Mouse (Mus musculus): Measurements from ENCODE around the gene Ccdc115. TPM values are rescaled to one million over a fixed set of nuclear protein-coding genes. Genes with fewer than 3 reads are reported as not detected.
"Not testable (repeated sequence)": the region's sequence is repeated elsewhere in the genome, so short reads cannot be mapped to it uniquely, and the experiment has no call there.

Ccdc115 gene
- polyA plus RNA-seq, 1 experiment from 2014 or later, result 30.6 TPM

DNA sequence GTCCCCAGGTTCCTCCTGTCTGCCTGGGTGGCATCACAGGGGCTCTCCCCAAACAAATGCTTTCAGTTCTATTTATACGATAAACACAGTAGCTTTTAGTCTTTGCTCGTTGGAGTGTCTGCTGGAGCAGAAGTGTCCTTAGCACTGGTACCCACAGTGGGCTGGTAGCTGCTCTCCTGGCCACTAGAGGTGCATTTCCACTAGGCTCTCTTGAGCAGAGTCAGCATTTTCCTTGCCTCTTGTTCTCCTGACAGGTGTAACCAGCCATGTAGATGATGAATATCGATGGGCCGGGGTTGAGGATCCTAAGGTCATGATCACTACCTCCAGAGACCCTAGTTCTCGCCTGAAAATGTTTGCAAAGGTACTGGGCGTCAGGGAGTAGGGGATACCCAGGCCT is 3.7 kb upstream of the Ccdc115 start:
- Histone ChIP-seq H3K36me3 (ENCODE audit: insufficient read depth, low read length) (peaks cover 30% of the 10 kb centered on the region), H3K27me3 (replicated peaks; ENCODE audit: insufficient read depth, low read length) (no peaks in the 10 kb centered on the region), H3K9ac (replicated peaks; ENCODE audit: low read depth) (no peak overlapping the region), H3K4me1 (ENCODE audit: insufficient read depth, low read depth, low read length) (no peaks in the 10 kb centered on the region), H3K9me3 (ENCODE audit: low read length) (no peaks in the 10 kb centered on the region), H3K4me2 (replicated peaks; ENCODE audit: low read depth, low read length) (no peak overlapping the region), H3K27ac (ENCODE audit: low read length) (no peak overlapping the region), H3K4me3 (ENCODE audit: low read depth, low read length) (no peak overlapping the region)
- no peak for DNase-seq (ENCODE audit: low spot score)
- ATAC-seq, result no peak
- TF ChIP-seq CTCF (IDR thresholded peaks at IDR 0.05) (no peak), EP300 (IDR thresholded peaks at IDR 0.05) (no peak)
- whole genome bisulfite sequencing, result 90% methylated on average over 6 of the region's 6 CpGs

GRCm38 (mm10) chr1:34439961-34440630 is 624 bp upstream of the Ccdc115 start:
- peak overlapping the region; percentile 78 for H3K27ac ChIP-seq (ENCODE audit: low read length)
- H3K4me3 ChIP-seq (ENCODE audit: low read depth, low read length), result peak overlapping the region; percentile 63
- H3K9ac ChIP-seq (replicated peaks; ENCODE audit: low read depth), result peak overlapping the region; percentile 46
- ATAC-seq (peak; percentile 20), DNase-seq (ENCODE audit: low spot score) (no peak)
- H3K4me1 ChIP-seq (ENCODE audit: insufficient read depth, low read depth, low read length), result no peaks in the 10 kb centered on the region
- peak overlapping the region; percentile 72 for H3K4me2 ChIP-seq (replicated peaks; ENCODE audit: low read depth, low read length)
- no peaks in the 10 kb centered on the region for H3K27me3 ChIP-seq (replicated peaks; ENCODE audit: insufficient read depth, low read length)
- 6% methylated on average over 31 of the region's 31 CpGs for WGBS
- H3K9me3 ChIP-seq (ENCODE audit: low read length), result no peaks in the 10 kb centered on the region
- peaks cover 20% of the 10 kb centered on the region for H3K36me3 ChIP-seq (ENCODE audit: insufficient read depth, low read length)
- TF ChIP-seq EP300 (IDR thresholded peaks at IDR 0.05) (no peak), CTCF (IDR thresholded peaks at IDR 0.05) (peak; percentile 62)

DNA sequence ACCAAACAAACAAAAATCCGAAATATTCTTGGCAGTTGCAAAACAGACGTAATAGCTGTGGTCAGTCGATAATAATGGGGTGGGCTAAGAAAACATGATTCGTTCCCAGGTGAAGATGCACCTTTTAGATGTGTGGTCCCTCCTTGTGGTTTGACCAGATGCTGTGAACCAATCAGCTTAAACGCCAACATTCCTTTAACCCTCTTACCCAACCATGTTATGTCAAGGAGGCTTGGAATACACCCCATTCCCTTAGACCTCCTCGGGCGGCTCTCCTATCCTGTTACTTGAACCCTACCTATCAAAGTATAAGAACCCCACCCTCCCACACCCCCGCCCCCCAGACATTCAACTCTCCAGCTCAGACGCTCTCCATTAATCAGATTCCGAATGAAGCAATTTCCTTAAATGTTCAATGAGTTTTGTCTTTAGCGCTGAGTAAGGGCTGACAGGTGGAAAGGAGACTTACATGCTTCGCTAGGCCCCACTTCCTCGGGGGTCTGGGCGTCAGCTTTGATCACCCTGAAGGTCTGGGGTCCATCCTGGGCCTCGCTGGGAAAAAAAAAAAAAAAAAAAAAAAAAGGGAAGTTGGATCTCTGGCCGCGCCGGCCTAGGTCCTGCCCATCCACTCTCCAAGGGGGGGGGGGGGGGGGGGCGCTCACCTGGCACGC is 956 bp downstream of the Ccdc115 start:
- H3K27me3 ChIP-seq (replicated peaks; ENCODE audit: insufficient read depth, low read length), result no peaks in the 10 kb centered on the region
- WGBS, result 38% methylated on average over 15 of the region's 20 CpGs
- H3K36me3 ChIP-seq (ENCODE audit: insufficient read depth, low read length), result peaks cover 9% of the 10 kb centered on the region
- H3K27ac ChIP-seq (ENCODE audit: low read length), result no peak overlapping the region
- TF ChIP-seq EP300 (IDR thresholded peaks at IDR 0.05) (no peak), CTCF (IDR thresholded peaks at IDR 0.05) (no peak)
- no peaks in the 10 kb centered on the region for H3K9me3 ChIP-seq (ENCODE audit: low read length)
- ATAC-seq (no peak), DNase-seq (ENCODE audit: low spot score) (no peak)
- H3K4me3 ChIP-seq (ENCODE audit: low read depth, low read length), result peak overlapping the region; percentile 63
- H3K9ac ChIP-seq (replicated peaks; ENCODE audit: low read depth), result no peak overlapping the region; the same call in 1 of the 2 replicates
- no peaks in the 10 kb centered on the region for H3K4me1 ChIP-seq (ENCODE audit: insufficient read depth, low read depth, low read length)
- H3K4me2 ChIP-seq (replicated peaks; ENCODE audit: low read depth, low read length), result peak overlapping the region; percentile 78

DNA sequence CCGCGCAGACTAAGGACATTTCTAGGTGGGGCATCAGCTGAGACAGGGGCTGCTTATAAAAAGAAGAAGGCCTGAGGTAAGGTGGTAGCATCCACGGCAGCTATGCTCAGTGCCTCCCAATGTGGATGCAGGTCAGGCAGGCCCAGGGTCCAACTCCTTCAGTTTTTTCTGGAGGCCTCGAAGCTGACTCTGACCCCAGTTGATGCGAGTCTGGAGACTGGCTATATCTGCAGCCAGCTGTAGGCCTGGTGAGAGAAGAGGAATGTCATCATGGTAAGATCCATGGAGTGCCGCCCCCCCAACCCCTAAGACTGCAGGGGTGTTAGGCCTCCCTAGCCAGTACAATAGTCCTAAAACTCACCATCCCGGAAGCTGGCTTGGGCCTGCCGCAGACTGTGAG is 2.1 kb downstream of the Ccdc115 start:
- H3K27me3 ChIP-seq (replicated peaks; ENCODE audit: insufficient read depth, low read length); DNase-seq (ENCODE audit: low spot score); ATAC-seq; H3K36me3 ChIP-seq (ENCODE audit: insufficient read depth, low read length); H3K9me3 ChIP-seq (ENCODE audit: low read length); H3K9ac ChIP-seq (replicated peaks; ENCODE audit: low read depth); H3K4me1 ChIP-seq (ENCODE audit: insufficient read depth, low read depth, low read length); H3K27ac ChIP-seq (ENCODE audit: low read length); H3K4me3 ChIP-seq (ENCODE audit: low read depth, low read length); H3K4me2 ChIP-seq (replicated peaks; ENCODE audit: low read depth, low read length): not testable (repeated sequence)
- 98% methylated on average over 8 of the region's 8 CpGs for WGBS

DNA sequence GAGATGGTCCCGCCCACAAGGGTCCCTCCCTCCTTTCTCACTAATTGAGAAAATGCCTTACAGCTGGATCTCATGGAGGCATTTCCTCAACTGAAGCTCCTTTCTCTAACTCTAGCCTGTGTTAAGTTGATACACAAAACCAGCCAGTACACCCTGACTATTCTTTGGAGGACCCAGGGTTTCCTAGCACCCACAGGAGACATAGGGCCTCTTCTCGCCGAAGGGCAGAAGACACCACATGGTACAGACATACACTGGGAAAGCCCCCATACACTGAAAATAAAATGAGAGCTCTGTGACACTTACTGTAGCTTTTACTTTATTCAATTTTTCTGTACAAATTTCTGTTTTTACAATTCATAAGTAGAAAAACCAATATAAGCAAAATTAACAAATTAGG is 3.1 kb downstream of the Ccdc115 start:
- H3K4me3 ChIP-seq (ENCODE audit: low read depth, low read length), result no peak overlapping the region
- DNase-seq (ENCODE audit: low spot score) (no peak), ATAC-seq (no peak)
- 91% methylated on average over 3 of the region's 3 CpGs for WGBS
- no peaks in the 10 kb centered on the region for H3K27me3 ChIP-seq (replicated peaks; ENCODE audit: insufficient read depth, low read length)
- peaks cover 3% of the 10 kb centered on the region for H3K9me3 ChIP-seq (ENCODE audit: low read length)
- H3K4me2 ChIP-seq (replicated peaks; ENCODE audit: low read depth, low read length), result no peak overlapping the region
- H3K9ac ChIP-seq (replicated peaks; ENCODE audit: low read depth), result no peak overlapping the region
- no peaks in the 10 kb centered on the region for H3K36me3 ChIP-seq (ENCODE audit: insufficient read depth, low read length)
- H3K4me1 ChIP-seq (ENCODE audit: insufficient read depth, low read depth, low read length), result no peaks in the 10 kb centered on the region
- no peak overlapping the region for H3K27ac ChIP-seq (ENCODE audit: low read length)
- no peak for TF ChIP-seq CTCF (IDR thresholded peaks at IDR 0.05)
- no peak for TF ChIP-seq EP300 (IDR thresholded peaks at IDR 0.05)

DNA sequence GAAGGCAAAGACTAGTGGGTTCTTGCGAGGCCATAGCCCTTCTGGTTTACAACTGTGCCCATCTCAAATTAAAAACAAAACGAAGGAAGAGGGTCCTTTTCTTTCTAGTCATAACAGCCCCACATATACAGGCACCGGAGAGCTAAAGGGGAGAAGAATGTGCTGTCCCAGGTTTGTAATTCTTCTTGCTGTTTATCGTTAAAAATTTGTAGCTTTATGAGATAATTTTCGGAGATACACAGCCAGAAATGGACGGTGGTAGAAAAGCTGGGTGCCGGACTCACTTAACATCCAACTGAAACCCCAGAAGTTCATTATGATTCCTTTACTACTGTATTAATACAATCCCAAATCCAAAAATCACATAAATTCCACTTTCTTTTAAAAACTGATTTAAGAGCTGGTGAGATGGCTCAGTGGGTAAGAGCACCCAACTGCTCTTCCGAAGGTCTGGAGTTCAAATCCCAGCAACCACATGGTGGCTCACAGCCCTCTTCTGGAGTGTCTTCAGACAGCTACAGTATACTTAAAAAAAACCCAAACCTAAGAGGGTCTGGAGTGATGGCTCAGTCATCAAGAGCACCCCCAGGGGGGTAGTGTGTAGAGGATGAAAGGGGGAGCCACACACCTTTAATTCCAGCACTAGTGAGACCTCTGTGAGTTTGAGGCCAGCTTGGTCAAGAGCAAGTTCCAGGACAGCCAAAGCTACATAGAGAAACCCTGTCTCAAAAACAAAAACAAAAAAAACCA is 3.9 kb downstream of the Ccdc115 start:
- 32% methylated on average over 8 of the region's 8 CpGs for WGBS
- Histone ChIP-seq H3K27me3 (replicated peaks; ENCODE audit: insufficient read depth, low read length) (no peaks in the 10 kb centered on the region), H3K4me1 (ENCODE audit: insufficient read depth, low read depth, low read length) (no peaks in the 10 kb centered on the region), H3K36me3 (ENCODE audit: insufficient read depth, low read length) (no peaks in the 10 kb centered on the region), H3K4me2 (replicated peaks; ENCODE audit: low read depth, low read length) (peak overlapping the region; percentile 70), H3K9ac (replicated peaks; ENCODE audit: low read depth) (no peak overlapping the region), H3K4me3 (ENCODE audit: low read depth, low read length) (peak overlapping the region; percentile 43; the same call in 1 of the 2 replicates), H3K27ac (ENCODE audit: low read length) (peak overlapping the region; percentile 4; the same call in 1 of the 2 replicates), H3K9me3 (ENCODE audit: low read length) (peaks cover 7% of the 10 kb centered on the region)
- DNase-seq (ENCODE audit: low spot score) (peak; percentile 12), ATAC-seq (no peak)
- TF ChIP-seq EP300 (IDR thresholded peaks at IDR 0.05) (no peak), CTCF (IDR thresholded peaks at IDR 0.05) (no peak)
